Mouse (Mus musculus) left cerebral cortex, adult 2 months (tissue): ENCODE data around the gene Spata33. TPM values are rescaled to one million over a fixed set of nuclear protein-coding genes. Genes with fewer than 3 reads are reported as not detected.
A peak's percentile ranks its signal among the peaks of the same experiment; 100 is the strongest.
"Not testable (repeated sequence)": the region's sequence is repeated elsewhere in the genome, so short reads cannot be mapped to it uniquely, and the experiment has no call there.

Experiments
- DNase-seq, 2 experiments: peaks; one replicate each; pipeline ENCODE4 v3.0.0; 2021 to 2022; ENCODE audit warnings: low spot score in 2 of 2, mixed read lengths in 1 of 2; ENCODE audit errors: extremely low spot score in 1 of 2
- H3K27ac ChIP-seq: fragments of 200-600 bp; 2 replicates; pipeline ENCODE4 v1.8.1; 2022
- H3K4me3 ChIP-seq: fragments of 200-600 bp; 2 replicates; pipeline ENCODE4 v1.8.1; 2022
- CTCF ChIP-seq: fragments of 200-600 bp; IDR thresholded peaks from 2 replicates; pipeline ENCODE4 v1.8.1; 2022; ENCODE audit warnings: antibody characterized with exemption, mild to moderate bottlenecking, moderate library complexity
- intact Hi-C: fragments of 180-260 bp; cut with DNase I; formaldehyde crosslinking; loops from one replicate; pipeline ENCODE4 v1.15.1; 2025
- total RNA-seq, 2 experiments: library from RNA; stranded (reverse); gene quantifications; 2 replicates each; pipeline ENCODE4 v1.2.3; 2021

Gene Spata33
- total RNA-seq, 2 experiments from 2014 or later: 6.3 to 8.1 TPM

- DNase-seq: no peak
- intact Hi-C loops: no loop called here
- no peak for TF ChIP-seq CTCF
- no peak overlapping the region for H3K4me3 ChIP-seq
- no peak overlapping the region for H3K27ac ChIP-seq
Measured at GRCm38 (mm10) chr8:123203571-123203970, 9.1 kb upstream of the Spata33 start.

DNA sequence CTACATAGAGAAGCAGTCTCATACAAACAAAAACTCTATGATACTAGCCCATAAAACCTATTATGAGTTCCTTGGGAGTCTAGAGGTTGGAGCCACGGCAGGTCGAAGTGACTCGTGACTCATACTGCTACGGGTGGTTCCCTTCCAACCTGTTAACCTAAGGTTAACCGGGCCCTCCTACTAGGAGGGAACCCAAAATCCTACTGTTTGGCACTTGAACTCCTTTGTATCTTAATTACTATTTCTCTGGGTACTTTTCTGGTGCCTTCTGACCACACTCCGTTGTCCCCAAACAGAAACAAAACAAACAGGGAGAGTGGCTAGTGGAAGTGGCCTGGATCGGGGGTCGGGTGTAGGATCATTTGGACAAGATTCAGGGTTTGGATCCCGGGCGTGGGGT is 756 bp upstream of the Spata33 start:
- Histone ChIP-seq H3K4me3 (peak overlapping the region; percentile 98), H3K27ac (peak overlapping the region; percentile 94)
- TF ChIP-seq CTCF: no peak
- intact Hi-C loops: no loop called here
- DNase-seq: no peak

GRCm38 (mm10) chr8:123213118-123213772 is 613 bp downstream of the Spata33 start:
- intact Hi-C loops: no loop called here
- peak overlapping the region; percentile 94 for H3K27ac ChIP-seq
- DNase-seq: no peak
- H3K4me3 ChIP-seq: peak overlapping the region; percentile 98
- no peak for TF ChIP-seq CTCF

DNA sequence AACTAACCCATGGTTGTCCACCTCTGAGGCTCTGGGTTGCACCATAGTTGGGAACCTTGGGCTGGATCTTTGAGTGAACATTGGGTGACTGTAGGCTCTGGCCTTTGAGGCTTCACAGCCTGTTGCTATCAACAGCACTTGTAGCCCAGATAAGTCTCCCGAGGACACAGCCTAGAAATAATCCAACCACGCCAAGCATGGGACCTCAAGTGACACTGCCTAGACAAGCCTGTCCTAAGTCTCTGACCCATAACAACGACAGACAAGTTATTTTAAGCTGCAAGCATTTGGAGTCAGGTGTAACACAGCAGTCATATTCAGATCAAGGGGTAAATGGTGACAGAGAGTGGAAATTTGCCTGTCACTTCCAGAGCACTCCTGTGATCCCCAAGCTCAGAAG is 2.8 kb downstream of the Spata33 start:
- TF ChIP-seq CTCF: no peak
- intact Hi-C loops: no loop called here
- no peak for DNase-seq
- no peak overlapping the region for H3K4me3 ChIP-seq
- no peak overlapping the region for H3K27ac ChIP-seq

- Histone ChIP-seq H3K4me3 (no peak overlapping the region), H3K27ac (no peak overlapping the region)
- no peak for TF ChIP-seq CTCF
- no peak for DNase-seq
- intact Hi-C loops: no loop called here
Measured at GRCm38 (mm10) chr8:123220917-123221316, 8.3 kb downstream of the Spata33 start.

DNA sequence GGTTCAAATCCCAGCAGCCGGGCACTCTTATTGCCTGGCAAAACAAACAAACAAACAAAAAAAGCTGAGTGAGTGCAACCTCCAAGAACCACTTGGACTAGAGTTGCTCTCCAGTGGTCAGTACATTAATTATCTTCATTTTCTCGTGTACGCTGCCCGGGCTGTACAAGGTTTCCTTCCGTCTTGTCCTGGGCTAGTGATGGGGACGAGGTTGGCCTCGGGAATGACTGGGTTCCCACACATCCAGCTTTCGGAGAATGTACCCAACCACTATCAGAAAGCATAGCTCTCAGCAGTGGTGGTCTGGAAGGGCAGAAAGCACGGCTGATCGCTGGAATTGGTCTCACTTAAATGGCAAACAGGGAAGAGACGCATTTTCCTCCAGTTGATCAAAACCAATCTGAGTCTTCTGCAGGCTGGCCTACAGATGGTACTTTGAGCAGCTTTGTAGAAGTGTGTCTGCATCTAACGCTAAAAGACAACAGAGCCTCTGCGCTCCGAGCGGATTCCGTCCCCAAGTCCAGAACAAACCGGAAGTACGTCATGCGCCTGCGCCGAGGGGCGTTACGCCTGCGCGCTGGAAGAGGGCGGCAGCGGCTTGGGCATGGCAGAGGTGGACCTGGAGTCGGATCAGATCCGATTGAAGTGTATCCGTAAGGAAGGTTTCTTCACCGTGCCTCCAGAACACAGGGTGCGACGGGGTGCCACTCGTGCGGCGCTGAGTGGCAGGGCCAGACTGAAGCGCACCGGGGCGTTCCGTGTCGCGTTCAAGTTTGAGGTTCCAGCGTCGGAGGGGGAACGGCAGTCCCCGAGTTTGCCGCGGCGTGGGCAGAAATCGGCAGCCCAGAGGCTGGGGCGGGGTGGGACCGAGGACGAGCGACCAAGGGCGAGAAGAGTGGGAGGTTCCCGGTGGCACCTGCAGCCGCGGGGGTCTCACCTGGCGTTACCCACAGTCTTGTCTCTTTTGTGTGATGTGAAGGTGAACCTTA is 11.9 kb downstream of the Spata33 start, which contains the start of gene Cdk10:
Gene Cdk10, plus strand, starts transcription at position 565 of the 989 bp plus-strand sequence.
- intact Hi-C loops: no loop called here

GRCm38 (mm10) chr8:123228416-123228815 is 15.8 kb downstream of the Spata33 start:
- TF ChIP-seq CTCF: no peak
- intact Hi-C loops: no loop called here
- no peak overlapping the region for H3K4me3 ChIP-seq
- H3K27ac ChIP-seq: peak overlapping the region; percentile 37; the same call in 1 of the 2 replicates
- DNase-seq: peak in 1 of 2 experiments; percentile 28

More for the DNA sequence above, 11.9 kb downstream of the Spata33 start, which contains the start of gene Cdk10:
- H3K27ac ChIP-seq: peak within 1 kb of the TSS; percentile 91
- peak within 1 kb of the TSS; percentile 76 for H3K4me3 ChIP-seq
- DNase-seq: peak; percentile 93 to 96
- TF ChIP-seq CTCF: no peak

DNA sequence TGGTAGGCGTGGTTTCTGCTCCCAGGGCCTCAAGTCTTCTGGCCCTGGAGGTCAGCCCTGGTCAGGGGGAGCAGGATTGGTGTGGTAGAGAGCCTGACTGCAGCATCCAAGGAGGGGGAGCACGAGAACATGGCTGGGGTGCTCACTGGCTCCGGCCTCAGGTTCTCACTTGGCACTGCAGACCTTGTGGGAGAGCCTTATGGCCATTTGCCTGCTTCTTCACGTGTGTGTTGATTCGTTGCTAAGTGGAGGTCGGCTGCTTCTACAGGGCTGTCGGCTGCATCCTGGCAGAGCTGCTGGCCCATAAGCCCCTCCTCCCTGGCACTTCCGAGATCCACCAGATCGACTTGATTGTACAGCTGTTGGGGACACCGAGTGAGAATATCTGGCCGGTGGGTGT is 17.7 kb downstream of the Spata33 start:
- H3K27ac ChIP-seq, intact Hi-C loops: not testable (repeated sequence)

DNA sequence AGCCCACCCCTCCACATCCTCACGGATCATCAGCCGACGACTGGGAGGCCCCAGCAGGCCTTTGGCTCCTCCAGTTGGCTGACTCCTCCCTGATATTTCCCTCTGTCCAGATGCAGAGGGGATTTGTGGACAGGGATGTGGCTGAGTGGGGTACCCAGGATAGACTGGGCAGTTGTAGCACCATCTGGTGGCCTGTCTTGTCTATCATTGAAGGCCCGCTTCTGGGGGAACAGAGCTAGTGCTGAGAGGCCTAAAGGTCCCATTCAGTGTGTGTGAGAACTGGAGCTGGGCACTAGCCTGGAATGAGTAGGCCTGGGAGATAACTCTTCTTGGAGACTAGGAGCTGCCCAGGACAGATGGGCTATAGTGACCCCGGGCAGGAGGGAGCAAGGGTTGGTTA is 19.1 kb downstream of the Spata33 start:
- Histone ChIP-seq H3K4me3 (no peak overlapping the region), H3K27ac (peak overlapping the region; percentile 93; the same call in 1 of the 2 replicates)
- no peak for DNase-seq
- TF ChIP-seq CTCF: peak; percentile 33; the same call in 1 of the 2 replicates
- intact Hi-C loops: no loop called here

More for the DNA sequence above, 17.7 kb downstream of the Spata33 start:
- not testable (repeated sequence) for H3K4me3 ChIP-seq, DNase-seq

GRCm38 (mm10) chr8:123232553-123232952 is 19.9 kb downstream of the Spata33 start:
- peak in 1 of 2 experiments; percentile 34 for DNase-seq
- intact Hi-C loops: no loop called here
- peak overlapping the region; percentile 93 for H3K27ac ChIP-seq
- TF ChIP-seq CTCF: no peak
- H3K4me3 ChIP-seq: no peak overlapping the region

- no peak for TF ChIP-seq CTCF
- DNase-seq: peak in 1 of 2 experiments; percentile 28
- intact Hi-C loops: no loop called here
- peak overlapping the region; percentile 93 for H3K27ac ChIP-seq
- H3K4me3 ChIP-seq: peak overlapping the region; percentile 74
Measured at GRCm38 (mm10) chr8:123233300-123233699, 20.7 kb downstream of the Spata33 start.

DNA sequence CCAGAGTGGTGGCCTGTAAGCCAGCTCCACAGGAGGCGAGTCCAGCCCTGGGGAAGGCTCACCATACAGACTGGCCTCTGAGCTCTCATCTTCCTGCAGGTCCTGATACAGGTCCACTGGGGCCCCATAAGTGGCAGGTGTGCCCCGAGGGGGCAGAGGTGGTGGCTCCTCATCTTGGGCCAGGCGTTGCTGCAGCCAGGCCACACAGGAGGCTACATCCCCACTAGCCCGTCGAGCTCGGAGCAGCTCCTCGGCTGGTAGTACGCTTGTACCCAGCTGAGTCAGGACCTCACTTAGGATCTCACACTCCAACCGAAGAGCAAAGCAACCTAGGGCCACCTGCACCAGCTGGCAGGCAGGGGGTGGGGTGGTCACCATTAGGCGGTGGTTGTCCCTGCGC is 21.1 kb downstream of the Spata33 start:
- Histone ChIP-seq H3K27ac (peak overlapping the region; percentile 93), H3K4me3 (peak overlapping the region; percentile 74)
- intact Hi-C loops: no loop called here
- no peak for TF ChIP-seq CTCF
- peak; percentile 35 to 36 for DNase-seq
